Mouse (Mus musculus) heart, adult 2 months (tissue): ENCODE data around the gene Pym1. TPM values are rescaled to one million over a fixed set of nuclear protein-coding genes. Genes with fewer than 3 reads are reported as not detected.
A peak's percentile ranks its signal among the peaks of the same experiment; 100 is the strongest.

Source experiments
- DNase-seq, 2 experiments: peaks; one replicate each; pipeline ENCODE4 v3.0.0; 2021
- H3K27ac ChIP-seq: fragments of 200-600 bp; 2 replicates; pipeline ENCODE4 v1.8.1; 2022
- H3K27me3 ChIP-seq: fragments of 200-500 bp; 2 replicates; pipeline ENCODE4 v1.6.1; 2012; ENCODE audit warnings: mild to moderate bottlenecking, low read length, inconsistent platforms, mixed read lengths; ENCODE audit not compliant: control insufficient read depth, insufficient read depth
- H3K36me3 ChIP-seq: fragments of 200-500 bp; 2 replicates; pipeline ENCODE4 v1.6.1; 2012; ENCODE audit warnings: low read length, inconsistent platforms; ENCODE audit not compliant: control insufficient read depth, insufficient read depth
- H3K4me1 ChIP-seq: fragments of 200-500 bp; 2 replicates; pipeline ENCODE4 v1.6.1; 2011; ENCODE audit warnings: low read length; ENCODE audit not compliant: control insufficient read depth, insufficient read depth
- H3K4me3 ChIP-seq: fragments of 200-600 bp; 2 replicates; pipeline ENCODE4 v1.8.1; 2022
- H3K79me2 ChIP-seq: fragments of 200-500 bp; replicated peaks from 2 replicates; pipeline ENCODE4 v1.6.1; 2012; ENCODE audit warnings: mild to moderate bottlenecking, inconsistent platforms, low read length, moderate library complexity, mixed read lengths; ENCODE audit not compliant: control insufficient read depth, insufficient read depth
- H3K9ac ChIP-seq: fragments of 200-500 bp; 2 replicates; pipeline ENCODE4 v1.6.1; 2012; ENCODE audit warnings: low read depth, mild to moderate bottlenecking, control low read depth, inconsistent platforms, low read length, mixed read lengths
- CTCF ChIP-seq: fragments of 200-600 bp; IDR thresholded peaks from 2 replicates; pipeline ENCODE4 v1.8.1; 2022; ENCODE audit warnings: antibody characterized with exemption, mild to moderate bottlenecking, moderate library complexity
- EP300 ChIP-seq: fragments of 200-500 bp; IDR thresholded peaks from 2 replicates; pipeline ENCODE4 v1.6.1; 2011; ENCODE audit warnings: low read depth, low read length, control low read depth; ENCODE audit not compliant: insufficient read depth
- POLR2A ChIP-seq: fragments of 200-500 bp; IDR thresholded peaks from 2 replicates; pipeline ENCODE4 v1.6.1; 2011; ENCODE audit warnings: mild to moderate bottlenecking, low read depth, low read length, control low read depth; ENCODE audit not compliant: insufficient read depth
- WGBS: fragments of 180-500 bp; shearing (Covaris S2); methylation state at CpG from one replicate; pipeline ENCODE4 v1.1.7; 2018; 5-methylcytosine and 5-hydroxymethylcytosine counted together
- intact Hi-C: fragments of 180-260 bp; cut with DNase I; formaldehyde crosslinking; loops from one replicate; pipeline ENCODE4 v1.15.1; 2025
- polyA plus RNA-seq: library from polyadenylated mRNA; depleted of rRNA; stranded (reverse); fragments of >200 nt; gene quantifications from 2 replicates; pipeline ENCODE4 v1.2.3, GENCODE M21; 2012
- total RNA-seq, 2 experiments: library from RNA; stranded (reverse); gene quantifications; 2 replicates each; pipeline ENCODE4 v1.2.3; 2021

Gene Pym1
- total and polyA plus RNA-seq, 3 experiments, result 7.9 to 9.4 (median 8.6) TPM

DNA sequence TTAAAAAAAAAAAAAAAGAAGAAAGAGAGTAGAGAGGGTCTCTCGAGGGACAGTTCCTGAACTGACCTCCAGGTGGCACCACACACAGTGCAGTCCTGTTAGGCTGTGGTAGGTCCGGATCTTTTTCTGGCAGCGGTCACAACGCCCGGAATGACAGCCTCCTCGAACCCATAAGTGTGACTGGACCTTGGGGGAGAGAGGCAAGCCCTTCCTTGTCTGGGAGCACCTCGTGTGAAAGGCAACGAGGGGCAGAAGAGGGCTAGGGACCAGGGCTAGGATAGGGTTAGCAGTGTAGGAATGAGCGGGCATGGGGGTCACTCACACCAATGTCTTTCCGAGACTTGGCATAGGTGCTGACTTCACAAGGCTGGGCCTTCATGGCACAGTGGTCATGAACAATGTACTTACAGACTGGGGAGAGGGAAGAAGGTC lies 16.7 kb upstream of the Pym1 start:
- Histone ChIP-seq H3K27ac (no peak overlapping the region), H3K4me1 (no peaks in the 10 kb centered on the region; the same call in 1 of the 2 replicates), H3K79me2 (no peaks in the 10 kb centered on the region), H3K9ac (no peak overlapping the region), H3K27me3 (no peaks in the 10 kb centered on the region), H3K36me3 (no peaks in the 10 kb centered on the region), H3K4me3 (no peak overlapping the region)
- DNase-seq, result peak; percentile 67 to 81
- TF ChIP-seq CTCF, result no peak; the same call in 1 of the 2 replicates
- peak; percentile 66; the same call in 1 of the 2 replicates for TF ChIP-seq EP300
- no peak for TF ChIP-seq POLR2A
- intact Hi-C loops, result loop anchor here (1.0 to 5.0 kb wide), 2 partner anchors 164 to 246 kb away; no protein-coding TSS in a partner anchor
- 19% methylated on average over 10 of the region's 10 CpGs for WGBS

DNA sequence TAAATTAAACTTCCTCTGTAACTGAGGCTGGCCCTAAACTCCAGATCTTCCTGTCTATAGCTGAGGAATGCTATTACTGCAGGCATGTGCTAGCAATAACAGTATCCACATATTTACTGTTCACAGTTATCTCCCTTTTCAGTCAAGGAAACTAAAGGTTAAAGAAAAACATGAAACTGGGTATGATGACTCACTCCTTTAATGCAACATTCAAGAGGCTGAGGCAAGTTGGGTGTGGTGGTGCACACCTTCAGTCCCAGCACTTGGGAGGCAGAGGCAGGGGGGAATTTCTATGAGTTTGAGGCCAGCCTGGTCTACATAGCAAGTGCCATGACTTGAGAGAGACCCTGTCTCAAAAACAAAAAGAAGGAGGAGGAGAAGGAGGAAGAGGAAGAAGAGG lies 15.7 kb upstream of the Pym1 start:
- no peak for DNase-seq
- Histone ChIP-seq H3K36me3 (no peaks in the 10 kb centered on the region), H3K27ac (no peak overlapping the region), H3K79me2 (no peaks in the 10 kb centered on the region), H3K27me3 (no peaks in the 10 kb centered on the region), H3K4me3 (no peak overlapping the region), H3K4me1 (no peaks in the 10 kb centered on the region; the same call in 1 of the 2 replicates), H3K9ac (no peak overlapping the region)
- TF ChIP-seq CTCF (no peak), EP300 (no peak)
- intact Hi-C loops, result loop anchor here (1.0 to 5.0 kb wide), 2 partner anchors 163 to 245 kb away; no protein-coding TSS in a partner anchor

DNA sequence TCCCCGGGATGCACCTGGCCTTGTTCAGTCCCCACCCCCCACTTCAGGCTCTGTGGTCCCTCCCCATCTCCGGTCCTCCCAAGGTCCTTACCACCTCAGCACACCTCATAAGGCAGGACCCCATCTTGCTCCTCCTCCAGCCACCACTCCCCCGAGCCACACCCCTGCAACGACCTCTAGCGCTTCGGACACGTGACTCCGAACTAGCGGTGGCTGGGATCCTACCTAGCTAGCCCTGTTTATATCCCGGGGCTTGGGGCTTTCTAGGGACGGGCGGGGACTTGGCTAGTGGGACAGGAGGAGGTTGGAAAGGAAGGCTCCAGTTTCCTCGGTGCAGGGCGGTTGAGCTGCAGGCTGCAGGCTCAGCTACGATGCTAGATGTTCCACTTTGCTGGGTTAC lies 10.3 kb upstream of the Pym1 start:
- no peak overlapping the region for H3K4me3 ChIP-seq
- no peaks in the 10 kb centered on the region for H3K27me3 ChIP-seq
- no peak for DNase-seq
- no peak overlapping the region for H3K27ac ChIP-seq
- H3K9ac ChIP-seq, result no peak overlapping the region
- intact Hi-C loops, result no loop called here
- no peaks in the 10 kb centered on the region; the same call in 1 of the 2 replicates for H3K36me3 ChIP-seq
- TF ChIP-seq POLR2A (no peak), EP300 (no peak), CTCF (no peak)
- no peaks in the 10 kb centered on the region for H3K79me2 ChIP-seq
- no peaks in the 10 kb centered on the region; the same call in 1 of the 2 replicates for H3K4me1 ChIP-seq
- 28% methylated on average over 15 of the region's 15 CpGs for WGBS

DNA sequence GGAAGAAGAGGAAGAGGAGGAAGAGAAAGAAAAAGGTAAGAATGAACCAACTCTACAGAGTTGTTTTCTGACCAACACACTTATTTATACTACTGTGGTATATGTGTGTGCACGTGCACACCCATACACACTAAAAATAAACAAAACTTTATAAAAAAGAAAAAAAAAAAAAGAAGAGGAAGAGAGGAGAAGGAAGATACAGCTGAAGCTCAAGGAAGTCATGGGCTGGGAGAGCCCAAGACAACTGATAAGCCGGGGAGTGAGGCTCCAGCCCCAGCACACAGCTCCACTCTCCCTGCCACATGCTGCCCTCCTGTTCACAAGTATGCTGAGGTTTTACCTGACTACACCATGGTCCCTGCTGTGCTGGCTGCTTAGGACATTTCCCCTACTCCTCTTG lies 7.4 kb upstream of the Pym1 start:
- intact Hi-C loops, result loop anchor here (10.0 kb wide), 1 partner anchor 1675 kb away; the partner anchor contains the start of genes Cdk4 and March9
- no peak overlapping the region for H3K27ac ChIP-seq

DNA sequence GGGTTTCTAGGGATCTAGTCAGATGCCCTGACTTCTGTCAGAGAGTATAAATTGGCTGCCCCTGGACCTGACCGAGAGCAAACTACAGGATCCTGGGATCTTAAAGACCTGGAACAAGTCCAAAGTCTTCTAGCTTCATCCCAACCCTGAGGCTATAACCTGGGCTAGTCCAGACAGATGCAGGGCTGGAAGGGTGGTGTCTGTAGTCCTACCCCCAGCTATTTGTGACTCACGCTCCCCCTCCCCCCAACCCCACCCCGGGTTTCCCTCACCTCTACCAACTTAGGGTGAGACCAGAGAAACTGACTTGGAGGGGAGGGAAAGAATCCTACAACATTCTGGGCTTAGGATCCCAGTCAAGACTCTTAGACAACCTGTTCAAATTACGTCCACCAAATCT lies 5.1 kb upstream of the Pym1 start:
- H3K36me3 ChIP-seq, result no peaks in the 10 kb centered on the region; the same call in 1 of the 2 replicates
- DNase-seq, result no peak
- no peaks in the 10 kb centered on the region for H3K79me2 ChIP-seq
- peak overlapping the region; percentile 90 for H3K27ac ChIP-seq
- H3K9ac ChIP-seq, result no peak overlapping the region; the same call in 1 of the 2 replicates
- TF ChIP-seq POLR2A, result no peak
- no peak for TF ChIP-seq CTCF
- H3K4me3 ChIP-seq, result peak overlapping the region; percentile 77
- intact Hi-C loops, result loop anchor here (10.0 kb wide), 1 partner anchor 1678 kb away; the partner anchor contains the start of genes Cdk4 and March9
- WGBS, result 18% methylated on average over 4 of the region's 4 CpGs
- no peaks in the 10 kb centered on the region for H3K27me3 ChIP-seq
- H3K4me1 ChIP-seq, result peaks cover 5% of the 10 kb centered on the region

More for the DNA sequence above, 7.4 kb upstream of the Pym1 start:
- H3K36me3 ChIP-seq, result no peaks in the 10 kb centered on the region; the same call in 1 of the 2 replicates
- no peaks in the 10 kb centered on the region for H3K79me2 ChIP-seq
- no peak for DNase-seq
- WGBS, result 47% methylated on average over 2 of the region's 2 CpGs
- H3K4me3 ChIP-seq, result no peak overlapping the region
- H3K9ac ChIP-seq, result no peak overlapping the region
- TF ChIP-seq POLR2A (no peak), CTCF (no peak), EP300 (no peak)
- no peaks in the 10 kb centered on the region for H3K27me3 ChIP-seq
- H3K4me1 ChIP-seq, result peaks cover 4% of the 10 kb centered on the region

DNA sequence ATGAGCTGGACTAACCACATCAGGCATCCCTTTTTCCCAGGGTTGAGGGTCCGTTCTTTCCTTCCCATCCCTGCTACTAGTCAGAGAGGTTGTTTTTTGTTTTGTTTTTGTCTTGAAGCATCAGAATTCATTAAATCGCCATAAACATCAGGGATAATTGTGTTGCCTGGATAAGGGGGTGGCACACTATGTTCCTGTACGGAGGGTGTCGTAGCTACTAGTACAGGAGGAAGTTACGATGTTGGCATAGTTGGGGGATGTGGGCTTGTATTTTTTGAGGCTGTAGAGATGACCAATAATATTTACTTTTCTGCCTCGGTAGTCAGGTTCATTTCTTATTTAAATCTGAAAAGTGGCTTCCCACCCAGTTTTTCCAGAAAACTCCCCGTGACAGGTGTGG lies 4.5 kb upstream of the Pym1 start:
- Histone ChIP-seq H3K4me1 (peaks cover 5% of the 10 kb centered on the region), H3K9ac (peak overlapping the region; percentile 88), H3K27ac (peak overlapping the region; percentile 90), H3K36me3 (no peaks in the 10 kb centered on the region; the same call in 1 of the 2 replicates), H3K4me3 (peak overlapping the region; percentile 77), H3K79me2 (no peaks in the 10 kb centered on the region), H3K27me3 (no peaks in the 10 kb centered on the region)
- TF ChIP-seq POLR2A, result no peak
- no peak for TF ChIP-seq EP300
- TF ChIP-seq CTCF, result no peak
- under 1% methylated on average over 7 of the region's 7 CpGs for WGBS
- intact Hi-C loops, result loop anchor here (10.0 kb wide), 1 partner anchor 1678 kb away; the partner anchor contains the start of genes Cdk4 and March9
- DNase-seq, result no peak
